Mouse (Mus musculus): ENCODE results near the gene 2210016F16Rik. TPM values are rescaled to one million over a fixed set of nuclear protein-coding genes. Genes with fewer than 3 reads are reported as not detected.

2210016F16Rik gene
- 34.6 and 59.9 TPM in 2 replicates for polyA plus RNA-seq (2012; rRNA removed)

DNA sequence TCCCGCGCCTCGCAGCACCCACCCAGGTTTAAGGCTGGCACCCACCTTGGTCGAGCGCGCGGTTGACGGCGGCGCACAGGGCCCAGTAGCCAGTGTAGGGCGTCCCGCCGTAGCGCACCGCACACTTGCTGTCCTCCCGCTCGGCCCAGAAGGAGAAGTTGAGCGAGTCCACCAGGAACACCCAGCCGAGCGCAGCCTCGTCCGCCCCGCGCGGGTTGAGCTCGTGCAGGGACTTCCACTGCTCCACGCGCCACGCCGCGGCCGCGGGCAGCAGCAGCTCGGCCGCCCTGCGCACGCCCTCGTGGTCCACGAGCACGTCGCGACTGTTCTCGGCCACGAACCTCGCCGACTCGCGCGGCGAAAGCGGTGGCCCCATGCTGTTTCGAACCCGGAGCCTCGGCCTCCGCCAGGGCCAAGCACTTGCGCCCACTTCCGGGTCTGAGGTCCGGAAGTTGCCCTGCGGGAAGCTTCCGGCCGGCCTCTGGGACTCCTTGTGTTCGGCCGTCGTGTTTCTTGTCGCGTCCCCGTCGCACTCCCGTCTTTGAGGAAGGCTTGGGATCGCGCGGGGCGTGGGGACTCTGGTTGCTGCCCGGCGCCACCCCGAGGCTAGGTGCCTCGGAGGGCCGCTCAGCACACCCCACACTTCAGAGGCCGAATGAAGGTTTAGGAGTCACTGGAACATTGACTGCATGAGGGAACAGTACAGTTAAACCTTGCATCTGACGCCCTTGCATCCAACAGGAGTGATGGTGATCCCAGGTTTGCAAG, at the start of gene 2210016F16Rik:
Gene 2210016F16Rik, minus strand, starts transcription at position 447 of the 768 bp plus-strand sequence.

GRCm38 (mm10) chr13:58403243-58403642, 18.2 kb upstream of the 2210016F16Rik start, which contains the start of gene Hnrnpk:
TSS of gene Hnrnpk (minus strand) at chr13:58403343.

DNA sequence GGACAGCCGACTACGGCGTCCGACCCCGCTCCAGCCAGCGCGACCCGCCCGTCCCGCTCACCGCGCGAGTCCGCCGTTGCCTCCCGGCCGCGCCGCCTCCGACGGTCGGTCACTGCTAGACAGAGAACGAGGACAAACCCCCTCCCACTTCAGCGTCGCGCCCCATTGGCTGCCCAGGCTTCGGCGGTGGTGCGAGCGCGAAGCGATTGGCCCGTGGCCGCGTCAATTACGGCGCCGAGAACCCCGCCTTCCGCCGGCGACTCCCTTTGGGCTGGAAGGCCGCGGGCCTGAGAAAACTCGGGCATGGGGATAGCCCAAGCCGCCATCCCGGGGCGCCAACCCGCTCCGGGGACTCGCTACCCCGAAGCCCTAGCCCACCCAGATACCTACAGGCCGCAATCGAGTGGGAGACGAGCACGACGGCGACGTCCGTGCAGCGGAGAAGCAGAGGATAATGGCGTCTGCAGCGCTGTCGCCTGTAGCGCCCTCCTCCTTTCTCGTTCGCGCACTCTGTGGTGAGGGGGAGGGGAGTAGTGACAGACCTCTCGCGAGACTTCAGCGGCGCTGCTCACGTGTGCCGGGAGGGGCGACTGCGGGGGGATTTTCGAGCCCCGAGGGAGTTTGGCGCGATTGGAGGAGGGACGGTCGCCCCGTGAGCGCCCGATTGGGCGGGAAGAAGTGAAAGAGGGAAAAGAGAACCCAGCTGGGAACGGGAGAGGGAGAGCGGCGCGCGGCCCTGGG, 17.1 kb upstream of the 2210016F16Rik start, which contains the start of gene Rmi1:
Gene Rmi1, plus strand, starts transcription at position 246 of the 741 bp plus-strand sequence.

GRCm38 (mm10) chr13:58358629-58359303, 26.3 kb downstream of the 2210016F16Rik start, which contains the start of gene Kif27:
TSS of gene Kif27 (minus strand) at chr13:58359122.

Other genes with a start within 250 kb of the 2210016F16Rik start
- 12.2 and 14.2 TPM in 2 replicates for gene Idnk, start 227.6 kb downstream of the 2210016F16Rik start, polyA plus RNA-seq (2012; rRNA removed)
- gene Ubqln1, start 169.6 kb downstream of the 2210016F16Rik start, polyA plus RNA-seq (2012; rRNA removed): 177 and 219 TPM in 2 replicates
- 19.3 and 23.9 TPM in 2 replicates for gene Gkap1, start 109.5 kb downstream of the 2210016F16Rik start, polyA plus RNA-seq (2012; rRNA removed)
- gene Kif27, start 26.1 kb downstream of the 2210016F16Rik start, polyA plus RNA-seq (2012; rRNA removed): 0.62 and 0.67 TPM in 2 replicates
- gene Rmi1, start 17.0 kb upstream of the 2210016F16Rik start, polyA plus RNA-seq (2012; rRNA removed): 8.5 and 11.5 TPM in 2 replicates
- gene Hnrnpk, start 18.1 kb upstream of the 2210016F16Rik start, polyA plus RNA-seq (2012; rRNA removed): 204 and 237 TPM in 2 replicates
- gene Slc28a3, start 225.7 kb upstream of the 2210016F16Rik start, polyA plus RNA-seq (2012; rRNA removed): 4.8 TPM in 2 replicates